Mouse (Mus musculus) testis, adult 2 months (tissue): ENCODE measurements at regions not wholly inside any gene's neighbourhood (a gene's known extent, or its start where the extent isn't known, plus 50 kb on each side); places are given as distances from the start of the nearest gene placed in this dataset.

Experiments used
- H3K27ac ChIP-seq: fragments of 200-500 bp; 2 replicates; pipeline ENCODE4 v1.5.1; 2012; ENCODE audit warnings: low read depth, low read length; ENCODE audit not compliant: control insufficient read depth, insufficient read depth
- H3K27me3 ChIP-seq: fragments of 200-500 bp; 2 replicates; pipeline ENCODE4 v1.6.1; 2012; ENCODE audit warnings: mild to moderate bottlenecking, low read length, moderate library complexity; ENCODE audit not compliant: control insufficient read depth, insufficient read depth
- H3K36me3 ChIP-seq: fragments of 200-500 bp; 2 replicates; pipeline ENCODE4 v1.6.1; 2012; ENCODE audit warnings: mild to moderate bottlenecking, low read length; ENCODE audit not compliant: control insufficient read depth, insufficient read depth
- H3K4me1 ChIP-seq: fragments of 200-500 bp; 2 replicates; pipeline ENCODE4 v1.6.1; 2012; ENCODE audit warnings: low read length; ENCODE audit not compliant: control insufficient read depth, insufficient read depth
- H3K4me3 ChIP-seq: fragments of 200-500 bp; 2 replicates; pipeline ENCODE4 v1.5.1; 2012; ENCODE audit warnings: low read depth, mild to moderate bottlenecking, low read length, moderate library complexity, mixed read lengths; ENCODE audit not compliant: control insufficient read depth
- CTCF ChIP-seq: fragments of 200-500 bp; IDR thresholded peaks from 2 replicates; pipeline ENCODE4 v1.5.1; 2012; ENCODE audit warnings: low read depth, mild to moderate bottlenecking, inconsistent platforms, low read length, moderate library complexity; ENCODE audit not compliant: control insufficient read depth, insufficient read depth, insufficient replicate concordance
- POLR2A ChIP-seq: fragments of 200-500 bp; IDR thresholded peaks from 2 replicates; pipeline ENCODE4 v1.6.1; 2012; ENCODE audit warnings: low read depth, mild to moderate bottlenecking, inconsistent platforms, low read length, moderate library complexity; ENCODE audit not compliant: control insufficient read depth

- Histone ChIP-seq H3K27ac (no peak overlapping the region), H3K4me3 (no peak overlapping the region), H3K27me3 (no peaks in the 10 kb centered on the region), H3K36me3 (no peaks in the 10 kb centered on the region), H3K4me1 (no peaks in the 10 kb centered on the region)
- TF ChIP-seq POLR2A = no peak
- TF ChIP-seq CTCF = no peak
These were observed 233.7 kb upstream of the Isx start for GRCm38 (mm10) chr8:74639276-74639675.

- no peak overlapping the region for H3K27ac ChIP-seq
- no peak overlapping the region for H3K4me3 ChIP-seq
- TF ChIP-seq CTCF (no peak), POLR2A (no peak)
- no peaks in the 10 kb centered on the region for H3K27me3 ChIP-seq
- no peaks in the 10 kb centered on the region for H3K36me3 ChIP-seq
- H3K4me1 ChIP-seq = no peaks in the 10 kb centered on the region
These were observed 232.3 kb upstream of the Isx start for GRCm38 (mm10) chr8:74640636-74641035.

GRCm38 (mm10) chr8:74659950-74660349 lies 213.0 kb upstream of the Isx start:
- Histone ChIP-seq H3K36me3 (no peaks in the 10 kb centered on the region), H3K4me1 (no peaks in the 10 kb centered on the region), H3K27me3 (no peaks in the 10 kb centered on the region), H3K27ac (no peak overlapping the region), H3K4me3 (no peak overlapping the region)
- TF ChIP-seq CTCF = no peak
- no peak for TF ChIP-seq POLR2A

DNA sequence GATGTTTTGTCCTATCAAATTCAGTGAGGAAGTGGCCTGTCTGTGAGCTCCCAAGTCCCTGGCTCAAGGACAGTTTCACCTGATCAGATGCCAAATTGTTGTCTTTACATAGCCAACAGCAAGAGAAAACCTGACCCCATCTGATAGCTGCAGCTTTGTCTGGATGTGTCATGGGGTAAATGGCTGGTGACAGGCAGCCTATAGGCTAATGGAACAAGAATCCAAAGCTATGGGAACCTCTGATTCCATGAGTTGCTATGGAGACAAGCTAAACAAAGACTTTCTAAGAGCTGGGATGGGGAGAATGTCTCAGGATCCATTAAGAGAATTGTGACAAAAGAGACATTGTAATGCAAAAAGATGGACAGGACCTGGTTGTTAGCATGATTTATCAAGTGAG lies 184.6 kb upstream of the Isx start:
- no peak overlapping the region for H3K4me3 ChIP-seq
- no peak overlapping the region for H3K27ac ChIP-seq
- no peaks in the 10 kb centered on the region for H3K27me3 ChIP-seq
- TF ChIP-seq CTCF (no peak), POLR2A (no peak)
- H3K36me3 ChIP-seq = no peaks in the 10 kb centered on the region
- no peaks in the 10 kb centered on the region for H3K4me1 ChIP-seq

- no peak for TF ChIP-seq CTCF
- TF ChIP-seq POLR2A = no peak
- Histone ChIP-seq H3K36me3 (no peaks in the 10 kb centered on the region), H3K27me3 (no peaks in the 10 kb centered on the region)
These were observed 177.0 kb upstream of the Isx start for GRCm38 (mm10) chr8:74696001-74696400.

GRCm38 (mm10) chr8:74697317-74697716 lies 175.7 kb upstream of the Isx start:
- no peaks in the 10 kb centered on the region for H3K27me3 ChIP-seq
- no peak overlapping the region for H3K4me3 ChIP-seq
- no peak overlapping the region for H3K27ac ChIP-seq
- H3K36me3 ChIP-seq = no peaks in the 10 kb centered on the region
- no peak for TF ChIP-seq POLR2A
- no peak for TF ChIP-seq CTCF
- no peaks in the 10 kb centered on the region for H3K4me1 ChIP-seq

More at GRCm38 (mm10) chr8:74696001-74696400, 177.0 kb upstream of the Isx start:
- no peak overlapping the region for H3K4me3 ChIP-seq
- no peaks in the 10 kb centered on the region for H3K4me1 ChIP-seq
- no peak overlapping the region for H3K27ac ChIP-seq

DNA sequence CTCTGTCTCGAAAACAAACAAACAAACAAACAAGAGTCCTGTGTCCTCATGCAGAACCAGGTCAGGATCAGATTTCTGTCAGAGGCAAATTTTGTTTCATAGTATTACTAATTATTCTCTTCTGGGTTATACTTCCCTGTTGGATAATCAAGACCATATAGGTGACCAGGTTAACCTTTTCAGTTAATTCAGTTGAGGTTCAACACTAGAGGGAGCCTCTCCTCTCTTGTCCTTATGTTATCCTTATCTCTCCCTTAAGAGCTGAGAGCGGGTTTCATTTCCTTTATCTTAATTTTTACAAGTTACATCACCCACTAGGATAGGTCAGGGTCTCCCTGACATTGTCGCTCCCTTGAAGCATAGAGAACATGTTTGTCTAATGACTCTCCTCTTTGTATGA lies 160.4 kb upstream of the Isx start:
- TF ChIP-seq POLR2A (no peak), CTCF (no peak)
- Histone ChIP-seq H3K4me3 (no peak overlapping the region), H3K27me3 (no peaks in the 10 kb centered on the region), H3K36me3 (no peaks in the 10 kb centered on the region), H3K4me1 (no peaks in the 10 kb centered on the region), H3K27ac (no peak overlapping the region)

GRCm38 (mm10) chr8:74716030-74716429 lies 156.9 kb upstream of the Isx start:
- H3K4me1 ChIP-seq = no peaks in the 10 kb centered on the region
- H3K36me3 ChIP-seq = no peaks in the 10 kb centered on the region
- H3K27ac ChIP-seq = no peak overlapping the region
- H3K27me3 ChIP-seq = no peaks in the 10 kb centered on the region
- H3K4me3 ChIP-seq = no peak overlapping the region
- TF ChIP-seq CTCF = no peak
- no peak for TF ChIP-seq POLR2A
